Mouse (Mus musculus): ENCODE data around the gene Dbil5. TPM values are rescaled to one million over a fixed set of nuclear protein-coding genes. Genes with fewer than 3 reads are reported as not detected.
A peak's percentile ranks its signal among the peaks of the same experiment; 100 is the strongest.

Dbil5 gene
- total RNA-seq, 2 experiments from 2014 or later: not detected

- DNase-seq: no peak
- intact Hi-C loops (cut with DNase I): no loop called here
Observed at GRCm38 (mm10) chr11:76225051-76225450, 7.6 kb downstream of the Dbil5 start.

GRCm38 (mm10) chr11:76236136-76236535 is 18.7 kb downstream of the Dbil5 start:
- intact Hi-C loops (cut with DNase I): no loop called here
- DNase-seq: no peak

- DNase-seq: no peak
- intact Hi-C loops (cut with DNase I): no loop called here
Observed at GRCm38 (mm10) chr11:76239750-76240149, 22.3 kb downstream of the Dbil5 start.

GRCm38 (mm10) chr11:76242901-76243810 is 25.7 kb downstream of the Dbil5 start, which contains the start of the genes Mrm3 and Glod4:
TSS of gene Mrm3 (plus strand) at chr11:76243715.
TSS of gene Glod4 (minus strand) at chr11:76243725.
- intact Hi-C loops (cut with DNase I): no loop called here
- DNase-seq: peak; percentile 94

- DNase-seq: no peak
- intact Hi-C loops (cut with DNase I): no loop called here
Observed at GRCm38 (mm10) chr11:76243811-76244546, 26.6 kb downstream of the Dbil5 start.

- no peak for DNase-seq
- intact Hi-C loops (cut with DNase I): no loop called here
Observed at GRCm38 (mm10) chr11:76246439-76246838, 29.0 kb downstream of the Dbil5 start.

GRCm38 (mm10) chr11:76247239-76247638 is 29.8 kb downstream of the Dbil5 start:
- intact Hi-C loops (cut with DNase I): no loop called here

GRCm38 (mm10) chr11:76252036-76252435 is 34.6 kb downstream of the Dbil5 start:
- peak; percentile 60 for DNase-seq

More at GRCm38 (mm10) chr11:76247239-76247638, 29.8 kb downstream of the Dbil5 start:
- DNase-seq: no peak

GRCm38 (mm10) chr11:76253145-76253917 is 35.9 kb downstream of the Dbil5 start:
- intact Hi-C loops (cut with DNase I): loop anchor here (2.0 kb wide), 1 partner anchor 145 kb away; the partner anchor contains the start of gene Nxn
- peak; percentile 88 for DNase-seq

More at GRCm38 (mm10) chr11:76252036-76252435, 34.6 kb downstream of the Dbil5 start:
- intact Hi-C loops (cut with DNase I): loop anchor here (2.0 kb wide), 1 partner anchor 147 kb away; the partner anchor contains the start of gene Nxn

GRCm38 (mm10) chr11:76253918-76254264 is 36.5 kb downstream of the Dbil5 start:
- intact Hi-C loops (cut with DNase I): loop anchor here (2.0 kb wide), 1 partner anchor 145 kb away; the partner anchor contains the start of gene Nxn
- DNase-seq: no peak

GRCm38 (mm10) chr11:76255431-76256001 is 38.1 kb downstream of the Dbil5 start:
- intact Hi-C loops (cut with DNase I): no loop called here
- peak; percentile 72 for DNase-seq

- intact Hi-C loops (cut with DNase I): no loop called here
- no peak for DNase-seq
Observed at GRCm38 (mm10) chr11:76256129-76256528, 38.7 kb downstream of the Dbil5 start.

GRCm38 (mm10) chr11:76257386-76257785 is 40.0 kb downstream of the Dbil5 start:
- intact Hi-C loops (cut with DNase I): no loop called here
- no peak for DNase-seq

- no peak for DNase-seq
- intact Hi-C loops (cut with DNase I): no loop called here
Observed at GRCm38 (mm10) chr11:76258511-76258910, 41.1 kb downstream of the Dbil5 start.

GRCm38 (mm10) chr11:76260208-76261050 is 43.0 kb downstream of the Dbil5 start:
- DNase-seq: no peak
- intact Hi-C loops (cut with DNase I): no loop called here

GRCm38 (mm10) chr11:76261224-76261623 is 43.8 kb downstream of the Dbil5 start:
- DNase-seq: no peak
- intact Hi-C loops (cut with DNase I): no loop called here

- peak; percentile 65 for DNase-seq
- intact Hi-C loops (cut with DNase I): no loop called here
Observed at GRCm38 (mm10) chr11:76262611-76263351, 45.4 kb downstream of the Dbil5 start.

- DNase-seq: no peak
- intact Hi-C loops (cut with DNase I): no loop called here
Observed at GRCm38 (mm10) chr11:76267550-76267949, 50.1 kb downstream of the Dbil5 start.
